Mouse (Mus musculus) embryonic facial prominence, embryonic 10.5 days (tissue): ENCODE measurements around the gene Aars2. TPM values are rescaled to one million over a fixed set of nuclear protein-coding genes. Genes with fewer than 3 reads are reported as not detected.

Experiments
- DNase-seq: peaks from one replicate; pipeline ENCODE4 v3.0.0-alpha.2; 2017; ENCODE audit warnings: low spot score
- H3K27ac ChIP-seq: fragments of 300-500 bp; sonication (generic); replicated peaks from 2 replicates; pipeline ENCODE4 v1.5.1; 2016; ENCODE audit warnings: mild to moderate bottlenecking
- H3K27me3 ChIP-seq: fragments of 300-500 bp; sonication (generic); replicated peaks from 2 replicates; pipeline ENCODE4 v1.6.1; 2016; ENCODE audit warnings: low read depth, mild to moderate bottlenecking; ENCODE audit not compliant: poor library complexity, severe bottlenecking
- H3K36me3 ChIP-seq: fragments of 300-500 bp; sonication (generic); replicated peaks from 2 replicates; pipeline ENCODE4 v1.6.1; 2016; ENCODE audit warnings: mild to moderate bottlenecking, moderate library complexity
- H3K4me1 ChIP-seq: fragments of 300-500 bp; sonication (generic); 2 replicates; pipeline ENCODE4 v1.6.1; 2016
- H3K4me3 ChIP-seq: fragments of 300-500 bp; sonication (generic); 2 replicates; pipeline ENCODE4 v1.5.1; 2016; ENCODE audit warnings: mild to moderate bottlenecking, moderate library complexity
- H3K9me3 ChIP-seq: fragments of 300-500 bp; sonication (generic); 2 replicates; pipeline ENCODE4 v1.6.1; 2016; ENCODE audit warnings: mild to moderate bottlenecking
- WGBS: fragments of 180-500 bp; shearing (Covaris S2); methylation state at CpG from one replicate; pipeline ENCODE4 v1.1.7; 2016; 5-methylcytosine and 5-hydroxymethylcytosine counted together
- polyA plus RNA-seq: library from polyadenylated mRNA; unstranded; fragments of >200 nt; fragmentation: Nextera tagmentation; extraction: Ambion mirVana; gene quantifications from 2 replicates; pipeline ENCODE4 v1.2.1, GENCODE M21; 2016

Aars2 gene
- 33.7 and 36.0 TPM in 2 replicates for polyA plus RNA-seq

DNA sequence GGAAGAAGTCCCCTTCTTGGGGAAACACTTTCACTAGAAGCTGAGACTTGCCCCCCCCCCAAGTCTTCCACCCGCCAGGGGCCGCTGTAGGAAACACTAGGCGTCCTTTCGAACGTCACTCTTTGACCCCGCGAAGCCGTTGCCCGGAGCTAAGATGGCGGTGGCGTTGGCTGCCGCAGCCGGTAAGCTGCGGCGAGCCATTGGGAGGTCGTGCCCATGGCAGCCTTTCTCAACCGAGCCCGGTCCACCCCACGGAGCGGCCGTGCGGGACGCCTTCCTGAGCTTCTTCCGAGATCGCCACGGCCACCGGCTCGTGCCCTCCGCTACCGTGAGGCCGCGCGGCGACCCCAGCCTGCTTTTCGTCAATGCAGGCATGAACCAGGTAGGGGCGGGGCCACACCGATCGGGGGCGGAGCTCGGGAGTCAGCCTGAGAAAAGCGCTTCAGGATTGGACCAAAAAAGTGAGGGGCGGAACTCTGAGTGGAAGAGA, at the start of gene Aars2:
Gene Aars2, plus strand, starts transcription at position 142 of the 490 bp plus-strand sequence.
- H3K27ac ChIP-seq, result peak within 1 kb of the TSS; percentile 94
- peaks cover 36% of the 10 kb centered on the region for H3K36me3 ChIP-seq
- H3K4me3 ChIP-seq, result peak within 1 kb of the TSS; percentile 83
- H3K9me3 ChIP-seq, result no peaks in the 10 kb centered on the region
- peaks cover 16% of the 10 kb centered on the region for H3K4me1 ChIP-seq
- under 1% methylated on average over 42 of the region's 42 CpGs for WGBS
- H3K27me3 ChIP-seq, result no peaks in the 10 kb centered on the region
- DNase-seq, result peak; percentile 94

DNA sequence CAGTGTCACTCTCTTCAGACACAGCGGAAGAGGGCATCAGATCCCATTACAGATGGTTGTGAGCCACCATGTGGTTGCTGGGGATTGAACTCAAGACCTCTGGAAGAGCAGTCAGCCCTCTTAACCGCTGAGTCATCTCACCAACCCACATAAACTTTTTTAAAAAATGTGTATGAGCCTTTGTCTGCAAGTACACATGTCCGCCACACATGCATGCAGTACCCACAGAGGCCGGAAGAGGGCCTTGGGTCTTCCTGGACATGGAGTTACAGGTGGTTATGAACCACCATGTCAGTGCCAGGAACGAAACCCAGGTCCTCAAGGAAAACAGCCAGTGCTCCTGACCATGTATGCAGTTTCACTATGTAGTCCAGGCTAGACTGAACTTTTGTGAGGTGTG, 49.2 kb upstream of the Aars2 start:
- Histone ChIP-seq H3K4me1 (peaks cover 2% of the 10 kb centered on the region; the same call in 1 of the 2 replicates), H3K27ac (no peak overlapping the region), H3K36me3 (no peaks in the 10 kb centered on the region), H3K27me3 (no peaks in the 10 kb centered on the region), H3K4me3 (no peak overlapping the region), H3K9me3 (no peaks in the 10 kb centered on the region)
- no peak for DNase-seq
- WGBS, result 90% methylated on average over 5 of the region's 5 CpGs

DNA sequence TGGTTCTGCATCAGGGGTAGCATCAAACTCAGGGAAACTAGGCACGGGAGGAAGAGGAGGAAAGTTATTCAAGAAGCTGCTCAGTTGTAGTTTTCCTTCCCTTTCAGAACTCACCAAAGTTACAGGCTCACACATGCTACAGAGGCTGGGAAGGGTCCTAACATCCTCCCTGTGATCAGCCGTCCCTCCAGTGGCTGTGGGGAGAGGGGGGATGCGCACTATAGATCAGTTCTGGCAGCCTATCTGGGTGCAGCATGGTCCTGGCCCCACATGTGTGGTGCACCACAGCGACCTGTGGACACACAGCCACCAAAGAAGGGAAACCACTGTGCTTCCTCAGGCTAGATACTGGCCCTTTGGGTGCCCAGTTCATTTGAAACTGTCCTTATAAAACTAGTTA, 48.1 kb upstream of the Aars2 start:
- Histone ChIP-seq H3K27ac (no peak overlapping the region), H3K9me3 (no peaks in the 10 kb centered on the region), H3K4me1 (peaks cover 2% of the 10 kb centered on the region; the same call in 1 of the 2 replicates), H3K36me3 (no peaks in the 10 kb centered on the region), H3K27me3 (no peaks in the 10 kb centered on the region), H3K4me3 (no peak overlapping the region)
- DNase-seq, result no peak
- 81% methylated on average over 4 of the region's 4 CpGs for WGBS

DNA sequence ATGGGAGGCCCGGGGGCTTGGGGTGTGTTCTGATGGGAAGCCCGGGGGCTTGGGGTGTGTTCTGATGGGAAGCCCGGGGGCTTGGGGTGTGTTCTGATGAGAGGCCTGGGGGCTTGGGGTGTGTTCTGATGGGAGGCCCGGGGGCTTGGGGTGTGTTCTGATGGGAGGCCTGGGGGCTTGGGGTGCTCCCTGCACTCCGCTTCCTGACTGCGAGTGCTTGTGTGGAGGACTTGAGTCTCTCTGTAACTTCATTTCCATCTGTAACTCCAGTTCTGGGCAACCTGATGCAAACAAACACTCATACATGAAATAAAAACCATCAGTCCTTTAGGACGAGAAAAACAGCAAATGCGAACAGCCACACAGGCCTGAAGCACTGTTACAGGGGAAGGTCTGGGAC, 47.6 kb upstream of the Aars2 start:
- no peaks in the 10 kb centered on the region for H3K36me3 ChIP-seq
- H3K9me3 ChIP-seq, result no peaks in the 10 kb centered on the region
- no peak overlapping the region for H3K27ac ChIP-seq
- H3K4me3 ChIP-seq, result no peak overlapping the region
- peaks cover 2% of the 10 kb centered on the region; the same call in 1 of the 2 replicates for H3K4me1 ChIP-seq
- DNase-seq, result no peak
- WGBS, result 91% methylated on average over 8 of the region's 8 CpGs
- H3K27me3 ChIP-seq, result no peaks in the 10 kb centered on the region

DNA sequence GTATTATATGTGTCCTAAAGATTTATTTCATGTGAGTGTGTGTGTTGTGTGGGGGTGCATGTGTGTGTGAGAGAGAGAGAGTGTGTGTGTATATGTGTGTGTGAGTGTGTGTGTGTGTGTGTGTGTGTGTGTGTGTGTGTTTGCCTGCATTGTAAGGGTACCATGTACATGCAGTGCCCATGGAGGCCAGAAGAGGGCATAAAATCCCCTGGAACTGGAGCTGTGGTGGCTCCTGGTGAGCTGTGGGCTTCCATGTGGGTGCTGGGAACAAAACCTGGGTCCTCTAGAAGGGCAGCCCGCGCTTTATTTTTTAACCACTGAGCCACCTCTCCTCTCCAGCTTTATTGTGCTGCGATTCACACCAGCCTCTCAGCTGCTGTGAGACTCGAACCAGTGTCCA, 44.1 kb upstream of the Aars2 start:
- 92% methylated on average over 4 of the region's 4 CpGs for WGBS
- no peak for DNase-seq
- H3K27me3 ChIP-seq, result no peaks in the 10 kb centered on the region
- H3K27ac ChIP-seq, result no peak overlapping the region
- H3K4me1 ChIP-seq, result no peaks in the 10 kb centered on the region; the same call in 1 of the 2 replicates
- H3K9me3 ChIP-seq, result peaks cover 4% of the 10 kb centered on the region; the same call in 1 of the 2 replicates
- H3K36me3 ChIP-seq, result no peaks in the 10 kb centered on the region
- no peak overlapping the region for H3K4me3 ChIP-seq

DNA sequence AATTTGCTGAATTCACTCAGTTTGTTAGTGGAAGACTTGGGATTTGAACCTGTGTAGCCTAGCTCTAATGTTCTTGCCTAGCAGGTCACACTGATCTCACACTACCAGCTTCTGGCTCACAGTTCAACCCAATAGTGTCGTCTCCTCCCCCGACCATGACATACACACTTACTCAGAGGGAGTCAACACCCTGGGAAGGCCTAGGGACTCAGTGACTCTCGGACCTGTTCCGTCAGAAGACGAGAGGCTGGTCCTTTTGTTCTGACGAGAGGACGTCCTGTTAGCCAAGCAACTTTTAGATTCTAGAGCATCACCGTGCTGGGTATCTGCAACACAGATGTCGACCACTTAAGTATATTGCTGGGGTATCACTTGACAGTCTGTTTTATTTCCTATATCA, 42.4 kb upstream of the Aars2 start:
- no peak for DNase-seq
- H3K9me3 ChIP-seq, result peaks cover 7% of the 10 kb centered on the region; the same call in 1 of the 2 replicates
- no peak overlapping the region for H3K4me3 ChIP-seq
- no peaks in the 10 kb centered on the region for H3K27me3 ChIP-seq
- no peaks in the 10 kb centered on the region; the same call in 1 of the 2 replicates for H3K4me1 ChIP-seq
- H3K36me3 ChIP-seq, result no peaks in the 10 kb centered on the region
- no peak overlapping the region for H3K27ac ChIP-seq
- WGBS, result 87% methylated on average over 9 of the region's 9 CpGs

DNA sequence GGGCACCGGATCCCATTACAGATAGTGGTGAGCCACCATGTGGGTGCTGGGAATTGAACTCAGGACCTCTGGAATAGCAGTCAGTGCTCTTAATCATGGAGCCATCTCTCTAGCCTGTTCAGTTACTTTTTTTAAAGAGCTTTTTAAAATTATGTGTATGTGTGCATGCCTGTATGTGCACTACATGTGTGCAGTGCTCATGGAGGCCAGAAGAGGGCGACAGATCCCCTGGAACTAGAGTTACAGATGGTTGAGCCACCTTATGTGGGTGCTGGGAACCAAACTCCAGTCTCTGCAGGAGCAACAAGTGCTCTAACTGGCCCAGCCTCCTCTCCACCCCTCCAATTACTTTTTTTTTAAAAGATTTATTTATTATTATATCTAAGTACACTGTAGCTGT, 39.9 kb upstream of the Aars2 start:
- Histone ChIP-seq H3K4me1 (no peaks in the 10 kb centered on the region; the same call in 1 of the 2 replicates), H3K27me3 (no peaks in the 10 kb centered on the region), H3K27ac (no peak overlapping the region), H3K36me3 (no peaks in the 10 kb centered on the region), H3K4me3 (no peak overlapping the region), H3K9me3 (peaks cover 7% of the 10 kb centered on the region; the same call in 1 of the 2 replicates)
- no peak for DNase-seq
- WGBS, result 67% methylated on average over 2 of the region's 2 CpGs

DNA sequence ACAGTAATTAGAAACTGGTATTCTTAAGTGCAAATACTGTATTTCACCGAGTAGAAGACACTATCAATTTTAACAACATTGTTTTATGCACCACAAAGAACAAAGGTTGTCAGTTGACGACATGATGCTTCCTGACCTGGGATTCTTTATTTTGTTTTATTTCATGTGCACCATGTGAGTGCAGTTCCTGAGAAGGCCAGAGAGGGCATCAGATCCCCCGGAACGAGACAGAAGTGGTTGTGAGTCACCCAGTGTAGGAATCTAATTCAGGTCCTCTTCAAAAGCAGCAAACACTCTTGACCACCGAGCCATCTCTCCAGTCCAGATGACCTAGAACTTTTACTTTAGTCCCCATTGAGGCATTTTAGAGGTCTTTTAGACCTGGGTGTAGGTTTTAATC, 38.3 kb upstream of the Aars2 start:
- H3K36me3 ChIP-seq, result no peaks in the 10 kb centered on the region
- H3K27me3 ChIP-seq, result peaks cover 2% of the 10 kb centered on the region
- WGBS, result 85% methylated on average over 5 of the region's 5 CpGs
- H3K9me3 ChIP-seq, result peaks cover 7% of the 10 kb centered on the region; the same call in 1 of the 2 replicates
- no peaks in the 10 kb centered on the region; the same call in 1 of the 2 replicates for H3K4me1 ChIP-seq
- no peak overlapping the region for H3K4me3 ChIP-seq
- no peak for DNase-seq
- no peak overlapping the region for H3K27ac ChIP-seq

DNA sequence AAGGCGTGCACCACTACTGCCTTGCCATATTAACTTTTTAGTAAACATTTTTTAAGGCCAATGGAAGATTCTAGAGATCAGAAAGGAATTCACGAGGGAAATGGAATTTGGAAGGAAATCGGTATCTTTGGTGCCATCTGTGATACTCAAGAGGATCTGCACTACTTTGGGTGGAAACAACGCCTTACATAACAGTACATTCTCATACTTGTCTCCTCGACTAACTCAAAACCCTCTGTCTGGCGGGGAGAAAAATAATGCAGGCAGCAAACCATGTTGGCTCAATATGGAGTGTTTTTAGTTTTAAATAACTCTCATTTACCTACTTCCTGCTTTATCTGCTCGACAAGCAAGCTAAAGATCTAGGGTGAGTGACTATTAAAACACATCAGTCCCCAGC, 35.9 kb upstream of the Aars2 start:
- 85% methylated on average over 7 of the region's 7 CpGs for WGBS
- no peak overlapping the region for H3K4me3 ChIP-seq
- no peaks in the 10 kb centered on the region for H3K36me3 ChIP-seq
- no peak for DNase-seq
- H3K27me3 ChIP-seq, result peaks cover 26% of the 10 kb centered on the region
- H3K4me1 ChIP-seq, result peaks cover 9% of the 10 kb centered on the region
- peaks cover 7% of the 10 kb centered on the region; the same call in 1 of the 2 replicates for H3K9me3 ChIP-seq
- no peak overlapping the region for H3K27ac ChIP-seq

DNA sequence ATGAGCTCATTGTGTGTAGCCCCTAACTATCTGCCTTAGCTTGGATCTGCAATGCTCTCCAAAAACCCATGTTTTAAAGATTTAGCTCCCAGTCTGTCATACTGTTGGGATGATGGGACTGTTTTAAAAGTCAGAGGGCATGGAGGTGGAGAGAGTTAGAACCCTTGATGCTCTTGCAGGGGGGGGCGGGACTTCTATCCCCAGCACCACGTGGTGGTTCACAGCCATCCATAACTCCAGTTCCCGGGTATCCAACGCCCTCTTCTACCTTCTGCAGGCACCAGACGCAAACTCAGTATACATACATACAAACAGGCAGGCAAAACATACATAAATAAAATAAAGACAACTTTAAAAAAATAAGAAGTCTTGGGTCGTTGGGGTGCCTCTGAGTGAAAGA, 33.0 kb upstream of the Aars2 start:
- Histone ChIP-seq H3K27me3 (peaks cover 55% of the 10 kb centered on the region), H3K4me3 (no peak overlapping the region), H3K36me3 (no peaks in the 10 kb centered on the region), H3K27ac (no peak overlapping the region), H3K9me3 (no peaks in the 10 kb centered on the region), H3K4me1 (peaks cover 17% of the 10 kb centered on the region)
- 80% methylated on average over 6 of the region's 6 CpGs for WGBS
- DNase-seq, result no peak

DNA sequence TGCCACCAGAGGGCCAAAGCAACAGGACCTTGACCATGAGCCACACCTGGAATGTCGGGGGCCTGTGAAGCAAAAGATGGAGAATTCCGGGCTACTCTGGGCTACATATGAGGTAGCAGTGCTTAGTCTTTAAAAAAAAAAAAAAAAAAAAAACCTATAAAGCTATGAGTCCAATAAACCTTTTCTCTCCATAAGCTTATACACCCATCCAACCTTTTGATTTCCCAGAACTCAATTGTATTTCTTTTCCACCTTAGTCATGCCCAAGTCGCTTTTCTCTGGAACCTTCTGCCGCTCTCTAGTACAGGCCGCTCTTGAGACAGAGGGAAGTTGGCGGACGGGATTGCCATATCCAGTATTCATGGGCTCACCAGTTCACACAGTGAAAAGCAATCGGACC, 32.5 kb upstream of the Aars2 start:
- Histone ChIP-seq H3K4me3 (peak overlapping the region; percentile 59), H3K27ac (no peak overlapping the region), H3K36me3 (no peaks in the 10 kb centered on the region), H3K9me3 (no peaks in the 10 kb centered on the region), H3K27me3 (peaks cover 55% of the 10 kb centered on the region), H3K4me1 (peaks cover 17% of the 10 kb centered on the region)
- WGBS, result 75% methylated on average over 8 of the region's 8 CpGs
- no peak for DNase-seq

DNA sequence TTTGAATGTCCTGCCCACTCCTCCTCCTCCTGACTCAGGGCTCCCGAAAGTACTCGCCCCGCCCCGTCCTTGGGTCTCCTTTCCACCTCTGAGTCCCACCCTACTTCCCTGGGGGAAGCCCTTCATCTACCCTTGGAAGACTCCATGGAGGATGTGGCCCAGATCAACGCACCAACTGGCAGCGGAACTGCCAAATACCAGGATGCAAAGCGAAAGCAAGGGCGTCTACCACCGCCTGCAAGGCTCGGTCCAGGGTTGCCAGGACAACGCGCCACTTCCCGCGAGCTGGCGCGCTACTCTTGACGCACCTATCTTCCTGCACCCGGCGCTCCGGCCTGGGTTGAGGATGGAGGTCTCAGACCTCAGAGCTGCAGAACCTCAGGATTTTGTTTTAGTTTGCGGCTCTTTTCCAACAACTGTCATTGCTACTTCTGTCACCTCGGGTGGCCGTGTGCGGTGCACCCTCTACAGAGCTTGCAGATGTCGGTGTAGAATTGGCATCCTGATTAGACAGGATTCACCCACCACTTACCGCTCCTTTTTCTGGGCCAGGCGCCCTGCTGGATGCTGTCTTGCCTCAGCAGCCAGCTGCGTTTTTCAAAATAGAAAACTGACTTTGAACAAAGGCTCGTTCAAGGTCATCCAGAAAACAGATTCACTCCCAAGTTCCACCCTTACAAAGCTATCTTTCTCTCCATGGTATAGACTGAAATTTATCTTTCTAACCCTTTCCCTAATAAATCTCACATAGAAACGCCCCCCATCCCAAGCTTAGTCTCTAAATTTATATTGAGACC, 31.8 kb upstream of the Aars2 start, which contains the start of gene Spats1:
Gene Spats1, minus strand, starts transcription at position 747 of the 797 bp plus-strand sequence.
- H3K27ac ChIP-seq, result peak within 1 kb of the TSS; percentile 30; the same call in 1 of the 2 replicates
- H3K9me3 ChIP-seq, result no peaks in the 10 kb centered on the region
- DNase-seq, result peak; percentile 77
- H3K4me1 ChIP-seq, result peaks cover 17% of the 10 kb centered on the region
- no peaks in the 10 kb centered on the region for H3K36me3 ChIP-seq
- peaks cover 55% of the 10 kb centered on the region for H3K27me3 ChIP-seq
- H3K4me3 ChIP-seq, result peak within 1 kb of the TSS; percentile 59
- WGBS, result 6% methylated on average over 30 of the region's 30 CpGs
